Mouse (Mus musculus): Measurements from ENCODE around the gene Ppp1cb.

DNA sequence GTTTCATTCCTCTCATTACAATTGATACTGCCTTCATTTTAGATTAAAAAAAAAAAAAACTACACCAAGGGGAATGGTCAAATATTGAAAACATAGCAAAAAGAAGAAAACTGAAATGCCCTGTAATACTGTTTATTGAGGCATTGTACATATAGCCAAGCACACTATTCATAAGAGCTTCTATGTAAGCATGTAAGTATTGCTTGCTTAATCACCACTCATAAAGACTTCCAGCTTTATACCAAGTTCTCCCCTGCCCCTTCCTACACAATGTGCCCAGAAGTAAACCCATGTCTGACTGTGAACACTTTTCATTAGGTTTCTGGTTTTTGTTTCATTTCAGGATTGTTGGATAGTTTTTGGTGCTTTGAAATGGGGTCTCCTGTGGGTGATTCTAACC lies 11.8 kb upstream of the Ppp1cb start:
- TF ChIP-seq CTCF (IDR thresholded peaks at IDR 0.05; ENCODE audit: borderline replicate concordance, insufficient read depth, low read depth, low read length): no peak
- no peak for TF ChIP-seq POLR2A (IDR thresholded peaks at IDR 0.05; ENCODE audit: borderline replicate concordance, insufficient read depth, low read length)
